Mouse (Mus musculus) embryo, embryonic 11 days (tissue): ENCODE data around the gene Cela3b.

Experiments used
- DNase-seq: peaks from one replicate; pipeline ENCODE4 v3.0.0-alpha.2; 2015

Cela3b gene

GRCm38 (mm10) chr4:137430502-137430901 lies at the start of gene Cela3b:
Gene Cela3b, minus strand, starts transcription at chr4:137430540.
- DNase-seq, result no peak

GRCm38 (mm10) chr4:137479757-137480156 lies 49.4 kb upstream of the Cela3b start:
- peak; percentile 76 for DNase-seq

DNA sequence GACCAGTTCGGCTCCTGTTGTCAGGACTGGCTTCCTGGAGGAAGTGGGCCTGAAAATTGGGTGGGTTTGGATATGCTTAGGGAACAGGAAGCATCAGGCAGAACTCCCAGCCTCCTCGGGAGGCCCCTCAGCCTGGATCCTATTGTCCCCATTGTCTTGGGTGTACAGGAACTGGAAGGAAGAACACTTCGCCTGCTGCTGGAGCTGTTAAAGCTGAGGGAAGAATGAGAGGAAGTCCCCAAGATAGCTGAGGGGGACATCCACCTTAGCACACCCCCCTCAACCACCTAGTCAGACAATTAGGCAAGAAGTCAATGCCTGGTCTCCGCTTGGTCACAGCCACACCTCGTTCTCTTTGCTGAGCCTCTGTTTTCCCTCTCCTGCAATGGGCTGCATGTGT lies 48.0 kb upstream of the Cela3b start:
- DNase-seq, result no peak

- no peak for DNase-seq
Measured at GRCm38 (mm10) chr4:137477611-137478010, 47.3 kb upstream of the Cela3b start.

- no peak for DNase-seq
Measured at GRCm38 (mm10) chr4:137476761-137477237, 46.5 kb upstream of the Cela3b start.

- no peak for DNase-seq
Measured at GRCm38 (mm10) chr4:137476065-137476760, 45.9 kb upstream of the Cela3b start.

DNA sequence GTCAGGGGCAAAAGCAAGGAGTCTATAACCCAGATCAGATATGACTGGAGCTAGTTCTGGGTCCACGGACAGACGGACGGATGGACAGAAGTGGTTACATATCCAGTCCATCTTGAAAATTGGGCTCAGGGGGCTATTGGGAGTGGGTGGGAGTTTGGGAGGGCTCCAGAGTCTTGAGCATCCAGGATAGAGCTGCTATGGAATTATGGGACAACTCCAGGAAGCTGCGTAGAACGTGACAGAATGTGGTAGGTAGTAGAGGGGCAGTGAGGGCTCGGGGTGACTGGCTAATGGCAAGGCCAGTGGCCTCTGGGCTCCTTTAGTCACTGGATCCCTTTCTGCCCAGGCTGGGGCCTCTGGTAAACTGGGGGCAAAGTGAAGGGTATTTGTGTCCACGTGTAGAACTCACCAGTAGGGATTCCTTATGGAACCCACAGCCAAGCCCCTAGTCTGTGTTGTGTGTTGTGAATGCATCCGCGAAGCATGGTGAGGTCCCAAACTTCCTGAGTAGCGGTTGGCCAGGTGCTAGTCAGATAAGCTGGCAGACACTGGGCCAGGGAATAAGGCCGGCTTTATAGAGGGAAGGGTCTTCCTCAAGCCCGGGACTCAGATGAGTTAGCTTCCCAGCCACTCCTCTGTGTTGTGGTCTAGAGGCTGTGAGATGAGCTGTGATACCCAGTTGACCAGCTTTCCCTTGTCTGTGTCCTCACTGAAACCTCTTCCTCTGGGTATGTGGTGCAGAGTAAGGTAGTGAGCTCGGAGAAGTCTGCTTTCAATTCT lies 45.1 kb upstream of the Cela3b start:
- DNase-seq, result no peak

GRCm38 (mm10) chr4:137474694-137475093 lies 44.4 kb upstream of the Cela3b start:
- DNase-seq, result no peak

DNA sequence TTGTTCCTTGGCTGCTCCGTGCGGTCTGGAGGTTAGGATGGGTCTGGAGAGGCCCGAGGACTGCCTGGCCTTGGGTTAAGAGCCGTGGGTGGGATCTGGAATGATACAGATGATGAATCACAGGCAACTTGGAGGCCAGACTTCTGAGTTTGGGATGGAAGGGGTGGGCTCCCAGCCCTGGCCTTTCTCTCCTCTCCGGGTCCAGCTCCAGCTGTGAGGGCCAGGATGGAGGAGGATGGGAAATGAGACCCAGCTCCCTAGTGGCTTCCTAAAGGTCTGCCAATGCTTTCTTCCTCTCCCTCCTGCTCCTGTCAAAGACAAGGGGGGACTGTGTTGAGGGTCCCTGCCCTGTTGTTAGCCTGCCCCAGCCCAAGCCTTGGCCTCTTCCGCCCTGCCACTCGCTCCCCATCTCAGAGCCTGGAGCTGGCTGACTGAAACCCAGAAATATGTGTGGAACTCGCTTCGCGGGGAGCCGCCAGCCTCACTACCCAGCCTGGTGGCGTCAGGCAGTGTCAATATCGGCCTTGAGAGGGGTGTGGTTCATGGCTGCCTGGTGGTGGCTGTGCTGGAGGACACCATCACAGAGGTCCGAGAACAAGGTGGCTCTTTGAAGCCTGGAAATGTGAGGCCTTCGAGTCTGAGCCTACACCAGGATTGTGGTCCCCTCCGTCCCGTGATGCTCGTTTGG lies 43.5 kb upstream of the Cela3b start:
- no peak for DNase-seq

DNA sequence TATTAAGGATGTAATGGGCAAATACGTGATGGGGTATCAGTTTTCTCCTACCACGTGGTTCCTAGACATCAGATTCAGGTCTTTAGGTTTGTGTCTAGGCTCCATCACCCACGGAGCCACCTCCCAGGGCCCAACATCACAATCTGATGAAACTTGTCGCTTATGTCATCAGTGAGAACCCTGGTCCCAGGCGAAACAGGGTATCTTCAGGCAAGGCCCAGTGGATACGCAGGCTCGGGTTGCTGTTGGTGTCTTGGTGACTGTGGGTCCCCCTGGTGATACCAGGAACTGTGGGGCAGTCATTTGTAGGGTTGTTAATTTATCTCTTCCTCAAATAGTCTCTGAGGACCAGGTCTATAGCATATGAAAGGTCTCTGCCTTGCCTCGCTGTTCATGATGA lies 42.9 kb upstream of the Cela3b start:
- DNase-seq, result no peak

DNA sequence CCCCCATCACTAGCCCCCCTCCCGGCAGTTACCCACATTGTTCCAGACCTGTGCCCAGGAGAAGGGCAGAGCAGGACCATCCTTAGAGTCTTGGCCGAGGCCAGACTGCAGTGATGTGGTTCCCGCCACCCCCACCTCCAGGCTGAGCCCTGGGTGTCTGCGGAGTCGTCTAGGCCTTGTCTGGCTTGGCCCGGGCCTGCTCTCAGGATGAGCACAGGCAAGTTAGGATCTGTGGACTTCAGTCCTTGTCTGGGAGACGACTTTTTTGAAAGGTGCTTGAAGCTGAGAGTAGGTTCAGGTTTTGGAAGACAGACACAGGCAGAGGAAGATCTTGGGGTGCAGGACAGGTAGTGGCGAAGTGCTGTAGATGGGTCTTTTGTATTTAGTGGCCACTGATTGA lies 41.0 kb upstream of the Cela3b start:
- no peak for DNase-seq

GRCm38 (mm10) chr4:137470701-137471317 lies 40.5 kb upstream of the Cela3b start:
- no peak for DNase-seq

- DNase-seq, result no peak
Measured at GRCm38 (mm10) chr4:137469845-137470692, 39.7 kb upstream of the Cela3b start.

- no peak for DNase-seq
Measured at GRCm38 (mm10) chr4:137469081-137469844, 38.9 kb upstream of the Cela3b start.

DNA sequence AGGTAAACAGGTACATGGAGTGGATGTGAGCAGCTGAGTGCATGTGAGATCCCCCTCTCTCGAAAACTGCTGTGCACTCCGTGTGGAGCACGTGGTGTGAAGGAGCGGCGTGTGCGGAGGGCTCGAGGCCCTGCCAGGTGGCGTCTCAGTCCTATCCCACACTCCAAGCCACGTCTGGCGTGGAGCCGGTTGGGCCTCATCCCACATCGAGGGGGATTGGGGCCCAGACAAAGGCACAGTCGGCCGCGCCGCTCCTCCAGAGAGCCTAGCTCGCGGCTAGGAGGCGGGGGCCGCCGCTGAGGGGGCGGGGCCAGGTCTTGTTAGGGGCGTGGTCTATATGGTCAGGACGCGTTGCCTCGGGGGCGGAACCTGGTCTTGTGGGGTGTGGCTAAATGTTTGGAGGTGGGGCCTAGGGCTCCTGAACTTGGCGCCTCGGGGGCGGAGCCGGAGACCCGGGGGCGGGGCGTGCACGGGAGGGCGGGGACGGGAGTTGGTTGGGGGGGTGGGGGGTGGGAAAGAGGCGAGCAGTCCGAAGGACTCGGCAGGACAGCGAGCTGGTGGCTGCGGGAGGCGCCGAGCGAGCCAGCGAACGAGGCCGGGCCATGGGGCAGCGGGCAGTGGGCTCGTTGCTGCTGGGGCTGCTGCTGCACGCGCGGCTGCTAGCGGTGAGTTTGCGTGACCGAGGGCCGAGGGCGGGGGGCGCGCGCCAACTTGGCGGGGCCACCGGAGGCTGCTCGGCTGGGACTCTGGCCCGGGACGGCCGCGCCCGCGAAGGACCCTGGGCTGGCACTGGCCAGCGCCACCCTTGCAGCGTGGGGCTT lies 38.1 kb upstream of the Cela3b start, which contains the start of gene Hspg2:
Gene Hspg2 (plus strand): TSS at position 510 of the 821 bp plus-strand sequence.
- peak; percentile 97 for DNase-seq

DNA sequence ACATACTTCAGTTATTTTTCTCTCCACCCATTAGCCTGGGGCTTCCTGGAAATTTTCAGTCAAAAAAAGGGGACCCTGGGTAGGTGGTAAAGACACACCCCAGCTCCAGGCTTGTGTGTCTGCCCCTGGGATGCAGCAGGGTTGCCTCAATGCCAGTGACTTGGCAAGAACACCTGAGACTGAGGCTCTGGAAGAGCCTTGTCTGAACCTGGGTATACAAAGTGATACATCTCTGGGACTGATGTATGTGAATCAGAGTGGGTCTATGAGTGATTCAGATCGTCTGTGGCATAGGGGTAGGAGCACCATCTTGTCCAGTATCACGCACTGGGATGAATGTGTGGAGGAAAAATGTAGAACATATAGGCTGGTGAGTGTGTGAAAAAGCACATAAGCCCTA lies 37.2 kb upstream of the Cela3b start:
- DNase-seq, result no peak

GRCm38 (mm10) chr4:137466991-137467390 lies 36.7 kb upstream of the Cela3b start:
- DNase-seq, result no peak

GRCm38 (mm10) chr4:137465125-137465787 lies 34.9 kb upstream of the Cela3b start:
- no peak for DNase-seq

- no peak for DNase-seq
Measured at GRCm38 (mm10) chr4:137461981-137462690, 31.8 kb upstream of the Cela3b start.
